Mouse (Mus musculus) testis, adult 2 months (tissue): ENCODE measurements around the gene Pecr. TPM values are rescaled to one million over a fixed set of nuclear protein-coding genes. Genes with fewer than 3 reads are reported as not detected.

ENCODE experiments used
- H3K27ac ChIP-seq: fragments of 200-500 bp; 2 replicates; pipeline ENCODE4 v1.5.1; 2012; ENCODE audit warnings: low read depth, low read length; ENCODE audit not compliant: control insufficient read depth, insufficient read depth
- H3K27me3 ChIP-seq: fragments of 200-500 bp; 2 replicates; pipeline ENCODE4 v1.6.1; 2012; ENCODE audit warnings: mild to moderate bottlenecking, low read length, moderate library complexity; ENCODE audit not compliant: control insufficient read depth, insufficient read depth
- H3K36me3 ChIP-seq: fragments of 200-500 bp; 2 replicates; pipeline ENCODE4 v1.6.1; 2012; ENCODE audit warnings: mild to moderate bottlenecking, low read length; ENCODE audit not compliant: control insufficient read depth, insufficient read depth
- H3K4me1 ChIP-seq: fragments of 200-500 bp; 2 replicates; pipeline ENCODE4 v1.6.1; 2012; ENCODE audit warnings: low read length; ENCODE audit not compliant: control insufficient read depth, insufficient read depth
- H3K4me3 ChIP-seq: fragments of 200-500 bp; 2 replicates; pipeline ENCODE4 v1.5.1; 2012; ENCODE audit warnings: low read depth, mild to moderate bottlenecking, low read length, moderate library complexity, mixed read lengths; ENCODE audit not compliant: control insufficient read depth
- CTCF ChIP-seq: fragments of 200-500 bp; IDR thresholded peaks from 2 replicates; pipeline ENCODE4 v1.5.1; 2012; ENCODE audit warnings: low read depth, mild to moderate bottlenecking, inconsistent platforms, low read length, moderate library complexity; ENCODE audit not compliant: control insufficient read depth, insufficient read depth, insufficient replicate concordance
- POLR2A ChIP-seq: fragments of 200-500 bp; IDR thresholded peaks from 2 replicates; pipeline ENCODE4 v1.6.1; 2012; ENCODE audit warnings: low read depth, mild to moderate bottlenecking, inconsistent platforms, low read length, moderate library complexity; ENCODE audit not compliant: control insufficient read depth
- polyA plus RNA-seq: library from polyadenylated mRNA; depleted of rRNA; stranded (reverse); fragments of >200 nt; gene quantifications from 2 replicates; pipeline ENCODE4 v1.2.3, GENCODE M21; 2012

The Pecr gene
- polyA plus RNA-seq, 1 experiment, result 1.5 TPM

GRCm38 (mm10) chr1:72301845-72302244, 17.7 kb upstream of the Pecr start:
- TF ChIP-seq POLR2A, result no peak
- no peak for TF ChIP-seq CTCF
- Histone ChIP-seq H3K4me1 (no peaks in the 10 kb centered on the region), H3K27me3 (no peaks in the 10 kb centered on the region), H3K4me3 (no peak overlapping the region), H3K36me3 (no peaks in the 10 kb centered on the region), H3K27ac (no peak overlapping the region)

DNA sequence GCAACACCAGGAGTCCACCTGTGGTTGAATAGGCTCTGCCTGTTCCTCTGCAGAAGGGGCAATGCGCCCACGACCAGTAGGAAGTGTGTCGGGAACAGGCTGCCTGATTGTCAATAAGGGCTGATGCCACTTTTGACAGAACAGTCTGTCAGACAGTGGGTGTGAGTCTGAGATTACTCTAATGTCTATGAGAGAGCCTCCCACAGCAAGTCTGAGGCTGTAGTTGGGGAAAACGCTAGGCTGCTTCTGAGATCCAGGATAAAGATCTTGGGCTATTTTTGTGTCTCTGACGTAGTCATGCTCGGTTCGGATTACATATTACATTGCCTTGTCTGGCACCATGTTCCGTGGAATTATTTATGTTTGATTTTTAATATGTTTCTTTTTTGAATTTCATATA, 11.6 kb upstream of the Pecr start:
- no peak overlapping the region for H3K4me3 ChIP-seq
- H3K27ac ChIP-seq, result no peak overlapping the region
- H3K27me3 ChIP-seq, result no peaks in the 10 kb centered on the region
- no peaks in the 10 kb centered on the region for H3K4me1 ChIP-seq
- no peaks in the 10 kb centered on the region for H3K36me3 ChIP-seq
- TF ChIP-seq POLR2A (no peak), CTCF (no peak)

DNA sequence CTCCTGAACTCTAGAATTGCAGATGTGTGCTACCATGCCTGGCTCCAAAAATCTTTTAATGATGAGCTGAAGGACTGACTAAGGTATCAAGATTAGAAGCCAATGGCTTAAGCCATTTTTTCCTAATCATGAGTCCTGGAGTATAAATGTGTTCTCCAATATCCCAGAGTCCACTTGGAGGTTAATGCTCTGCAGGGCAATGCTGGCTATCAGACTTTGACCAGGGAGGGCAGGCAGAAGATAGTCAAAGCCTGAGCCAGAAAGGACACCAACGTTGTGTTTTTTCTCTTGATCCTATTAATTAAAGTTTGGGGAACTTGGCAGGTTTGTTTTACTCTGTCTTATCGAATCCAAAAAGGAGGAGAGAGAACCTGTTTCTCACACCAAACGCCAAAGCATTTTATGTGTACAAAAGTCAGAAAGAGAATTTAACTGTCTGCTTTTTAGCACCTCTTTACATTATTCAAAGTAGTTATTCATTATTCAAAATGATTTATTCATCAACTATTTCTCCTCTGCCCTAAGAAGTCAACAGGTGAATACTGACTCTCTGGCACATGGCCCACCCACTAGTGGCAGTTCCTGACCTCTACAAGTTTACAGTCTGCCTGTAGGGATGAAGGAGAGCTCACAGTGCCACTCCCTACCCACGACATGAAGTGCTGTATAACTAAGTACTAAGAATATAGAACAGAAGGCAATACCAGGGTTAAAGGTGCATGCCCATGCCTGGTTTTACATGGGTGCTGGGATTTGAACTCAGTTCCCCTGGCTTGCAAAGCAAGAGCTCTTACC, 10.0 kb upstream of the Pecr start:
- Histone ChIP-seq H3K27me3 (no peaks in the 10 kb centered on the region), H3K4me1 (no peaks in the 10 kb centered on the region), H3K27ac (no peak overlapping the region), H3K36me3 (no peaks in the 10 kb centered on the region), H3K4me3 (no peak overlapping the region)
- TF ChIP-seq CTCF (no peak), POLR2A (no peak)

GRCm38 (mm10) chr1:72291925-72292324, 7.8 kb upstream of the Pecr start:
- Histone ChIP-seq H3K27me3 (no peaks in the 10 kb centered on the region), H3K4me1 (no peaks in the 10 kb centered on the region), H3K27ac (no peak overlapping the region), H3K36me3 (no peaks in the 10 kb centered on the region), H3K4me3 (no peak overlapping the region)
- TF ChIP-seq POLR2A (no peak), CTCF (no peak)

GRCm38 (mm10) chr1:72291421-72291820, 7.3 kb upstream of the Pecr start:
- Histone ChIP-seq H3K36me3 (no peaks in the 10 kb centered on the region), H3K4me3 (no peak overlapping the region), H3K27me3 (no peaks in the 10 kb centered on the region), H3K27ac (no peak overlapping the region), H3K4me1 (no peaks in the 10 kb centered on the region)
- TF ChIP-seq CTCF (no peak), POLR2A (no peak)

DNA sequence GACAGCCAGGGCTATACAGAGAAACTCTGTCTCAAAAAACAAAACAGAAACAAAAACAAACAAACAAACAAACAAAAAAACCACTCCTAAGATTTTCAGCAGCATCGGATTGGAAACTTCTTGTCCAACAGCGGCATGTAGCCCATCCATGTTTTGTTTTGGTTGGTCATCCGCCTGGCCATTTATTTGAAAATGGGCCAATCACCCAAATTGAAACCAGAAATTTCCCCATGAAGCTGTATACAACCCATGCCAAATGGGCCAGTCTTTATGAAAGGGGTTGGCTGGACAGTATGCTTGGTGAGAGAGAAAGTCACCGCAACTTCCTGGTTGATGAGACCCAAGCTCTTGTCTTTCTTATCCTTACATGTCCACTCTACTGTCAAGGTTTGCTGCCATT, 6.8 kb upstream of the Pecr start:
- TF ChIP-seq POLR2A (no peak), CTCF (no peak)
- Histone ChIP-seq H3K27ac (no peak overlapping the region), H3K36me3 (no peaks in the 10 kb centered on the region), H3K4me3 (no peak overlapping the region), H3K4me1 (no peaks in the 10 kb centered on the region), H3K27me3 (no peaks in the 10 kb centered on the region)

GRCm38 (mm10) chr1:72288527-72289150, 4.5 kb upstream of the Pecr start:
- Histone ChIP-seq H3K27ac (no peak overlapping the region), H3K4me1 (peaks cover 6% of the 10 kb centered on the region; the same call in 1 of the 2 replicates), H3K27me3 (no peaks in the 10 kb centered on the region), H3K4me3 (no peak overlapping the region), H3K36me3 (no peaks in the 10 kb centered on the region)
- TF ChIP-seq CTCF, result no peak
- no peak for TF ChIP-seq POLR2A
